Comparison of ENCODE assay signal across 19 mouse cellular contexts in the genomic region with DNA sequence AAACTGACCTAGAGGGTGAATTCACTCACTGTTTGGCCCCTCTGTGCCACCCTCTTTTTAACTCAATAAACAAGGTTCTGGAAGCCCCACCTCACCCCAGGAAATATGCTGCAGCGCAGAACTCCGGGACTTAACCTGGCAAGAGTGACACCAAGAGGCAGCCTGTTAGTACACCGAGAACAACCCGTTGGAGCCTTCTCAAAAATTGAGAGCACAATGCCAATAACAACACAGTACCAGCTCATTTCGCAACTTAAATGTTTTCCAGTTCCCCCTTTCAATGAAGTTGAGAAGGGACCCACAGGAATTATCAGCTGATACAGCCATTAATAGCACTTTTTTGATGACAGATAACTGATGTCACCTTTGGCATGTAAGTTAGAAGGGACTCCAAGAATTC. TPM values are rescaled to one million over a fixed set of nuclear protein-coding genes. Genes with fewer than 3 reads are reported as not detected.
DNase-seq lines count a peak whose midpoint lies in the region; ATAC-seq and TF ChIP-seq lines count a peak whose summit lies in the region.
"Had no signal": no experiment of that assay in that cellular context is flagged by ENCODE, and none has a peak within 500 bp of the region (broad histone marks: within the 10 kb centered on the region; RNA-seq: fewer than 3 reads in every experiment).

No protein-coding gene starts in this region.

- ATAC-seq in hindbrain, embryonic 11.5 days (ENCODE audit: low FRiP score) = no peak
- ATAC-seq: forebrain, embryonic 14.5 days; intestine, embryonic 15.5 days; liver, postnatal 0 days had no signal

- no peaks in the 10 kb centered on the region for H3K9me3 ChIP-seq in heart, embryonic 10.5 days
- H3K9me3 ChIP-seq in hindbrain, embryonic 11.5 days (ENCODE audit: control insufficient read depth, low read length) = no peaks in the 10 kb centered on the region
- H3K9me3 ChIP-seq: embryonic facial prominence, embryonic 15.5 days; hindbrain, embryonic 12.5 days; intestine, embryonic 15.5 days; limb, embryonic 12.5 days; megakaryocyte, embryonic 14.5 days had no signal

- H3K4me3 ChIP-seq in heart, embryonic 10.5 days = no peak overlapping the region
- no peak overlapping the region for H3K4me3 ChIP-seq in C2C12 (ENCODE audit: insufficient read depth, poor library complexity, severe bottlenecking)
- no peak overlapping the region for H3K4me3 ChIP-seq in hindbrain, embryonic 11.5 days (ENCODE audit: low read depth, low read length)
- H3K4me3 ChIP-seq: embryonic facial prominence, embryonic 15.5 days; hindbrain, embryonic 12.5 days; intestine, embryonic 15.5 days; limb, embryonic 12.5 days; megakaryocyte, embryonic 14.5 days had no signal

- H3K27ac ChIP-seq in heart, embryonic 10.5 days = no peak overlapping the region
- no peak overlapping the region for H3K27ac ChIP-seq in hindbrain, embryonic 11.5 days (ENCODE audit: low read depth, low read length)
- H3K27ac ChIP-seq: embryonic facial prominence, embryonic 15.5 days; hindbrain, embryonic 12.5 days; intestine, embryonic 15.5 days had no signal

- no peaks in the 10 kb centered on the region for H3K36me3 ChIP-seq in heart, embryonic 10.5 days
- H3K36me3 ChIP-seq in C2C12 (ENCODE audit: control insufficient read depth, insufficient read depth) = no peaks in the 10 kb centered on the region
- H3K36me3 ChIP-seq in hindbrain, embryonic 11.5 days (ENCODE audit: control insufficient read depth, insufficient read depth, low read length) = no peaks in the 10 kb centered on the region
- H3K36me3 ChIP-seq: embryonic facial prominence, embryonic 15.5 days; hindbrain, embryonic 12.5 days; intestine, embryonic 15.5 days; limb, embryonic 12.5 days had no signal

- no peak overlapping the region for H3ac ChIP-seq in C2C12 (ENCODE audit: control insufficient read depth, insufficient read length, low read depth)

- H3K4me2 ChIP-seq in hindbrain, embryonic 11.5 days (replicated peaks; ENCODE audit: low read depth, low read length) = no peak overlapping the region
- H3K4me2 ChIP-seq: embryonic facial prominence, embryonic 15.5 days; hindbrain, embryonic 12.5 days; intestine, embryonic 15.5 days; limb, embryonic 12.5 days had no signal

- H3K9ac ChIP-seq in hindbrain, embryonic 11.5 days (ENCODE audit: low read depth, low read length) = no peak overlapping the region
- H3K9ac ChIP-seq: embryonic facial prominence, embryonic 15.5 days; hindbrain, embryonic 12.5 days; intestine, embryonic 15.5 days; limb, embryonic 12.5 days; liver, postnatal 0 days had no signal

- intact Hi-C loops in heart, postnatal 10 days (cut with DNase I) = no loop called here

- WGBS in heart, embryonic 10.5 days = 78% methylated on average over 5 of the region's 5 CpGs
- 88% methylated on average over 5 of the region's 5 CpGs for WGBS in hindbrain, embryonic 11.5 days

- TF ChIP-seq CTCF in C2C12 (IDR thresholded peaks at IDR 0.05; ENCODE audit: control insufficient read depth, insufficient read depth, insufficient read length) = no peak

- H3K79me2 ChIP-seq in C2C12 (ENCODE audit: control insufficient read depth, insufficient read depth) = no peaks in the 10 kb centered on the region

- no peaks in the 10 kb centered on the region for H3K27me3 ChIP-seq in heart, embryonic 10.5 days (ENCODE audit: insufficient read depth, poor library complexity, severe bottlenecking)
- no peaks in the 10 kb centered on the region for H3K27me3 ChIP-seq in C2C12 (ENCODE audit: control insufficient read depth, insufficient read depth, insufficient read length)
- H3K27me3 ChIP-seq in hindbrain, embryonic 11.5 days (ENCODE audit: control insufficient read depth, insufficient read depth, low read length) = no peaks in the 10 kb centered on the region
- H3K27me3 ChIP-seq: embryonic facial prominence, embryonic 15.5 days; hindbrain, embryonic 12.5 days; intestine, embryonic 15.5 days; limb, embryonic 12.5 days had no signal

- no peaks in the 10 kb centered on the region for H3K4me1 ChIP-seq in heart, embryonic 10.5 days
- no peaks in the 10 kb centered on the region for H3K4me1 ChIP-seq in hindbrain, embryonic 11.5 days (replicated peaks; ENCODE audit: control insufficient read depth, insufficient read depth, low read length)
- H3K4me1 ChIP-seq: hindbrain, embryonic 12.5 days; megakaryocyte, embryonic 14.5 days had no signal

- DNase-seq in adrenal gland, postnatal 10 days = peak; percentile 45
- DNase-seq in adrenal gland, postnatal 4 days (ENCODE audit: low spot score in 2 of 2) = no peak
- peak; percentile 31 to 33 for DNase-seq in heart, postnatal 10 days
- DNase-seq in heart, embryonic 10.5 days (ENCODE audit: low spot score) = no peak
- peak; percentile 73 for DNase-seq in cerebellum, adult 9-11 months
- DNase-seq in hindbrain, embryonic 11.5 days (ENCODE audit: low spot score) = no peak
- DNase-seq in thymus, postnatal 4 days = no peak
- DNase-seq: gastrocnemius, postnatal 14 days; kidney, postnatal 10 days; liver, postnatal 0 days; right cerebral cortex, adult 18-20 months had no signal

- H3K79me3 ChIP-seq in C2C12 (ENCODE audit: low read depth) = no peaks in the 10 kb centered on the region

TF ChIP-seq in C2C12, 6 proteins besides CTCF, POLR2A, EP300 and RAD21:
- no peak for TF ChIP-seq MYOD1 (IDR thresholded peaks at IDR 0.05; ENCODE audit: control insufficient read depth, insufficient read length, low read depth)
- peak; percentile 1 for TF ChIP-seq CEBPB (IDR thresholded peaks at IDR 0.05; ENCODE audit: low read depth)
- no peak for TF ChIP-seq MYOG (IDR thresholded peaks at IDR 0.05; ENCODE audit: control insufficient read depth, extremely low read depth, insufficient read length)
- TF ChIP-seq USF1 (IDR thresholded peaks at IDR 0.05; ENCODE audit: low read depth) = no peak

RNA-seq across cellular contexts. Expression of a gene that starts 38.3 kb away (rescaled TPM):
- total RNA-seq in adrenal gland, postnatal 10 days (2021) = 10 to 100 TPM; 15.6 to 28.3 TPM
- total RNA-seq in adrenal gland, postnatal 4 days (2021) = 10 to 100 TPM; 12.8 to 14.5 TPM
- total RNA-seq in heart, postnatal 10 days (2021) = 10 to 100 TPM; 11.0 to 12.1 TPM
- polyA plus RNA-seq in heart, embryonic 10.5 days (2016; fragmentation: Nextera tagmentation; extraction: Ambion mirVana) = 1.8 and 3.4 TPM in 2 replicates
- 0.73 TPM for polyA plus RNA-seq in C2C12 (2012; fragmentation: generic; extraction: Trizol)
- polyA plus RNA-seq in hindbrain, embryonic 11.5 days (2014; fragmentation: Nextera tagmentation; extraction: Ambion mirVana) = 2.2 and 4.4 TPM in 2 replicates
- total RNA-seq: neutrophil, adult 5-6 weeks had no signal

Comparison
In these comparisons a context has a peak if more than half of its experiments do, and no peak if none do; other contexts are left out.
1. DNase-seq: peak in adrenal gland, postnatal 10 days (single experiment), heart, postnatal 10 days (2 of 2) and cerebellum, adult 9-11 months (single experiment); none in adrenal gland, postnatal 4 days (0 of 2), heart, embryonic 10.5 days (single experiment), hindbrain, embryonic 11.5 days (single experiment) and thymus, postnatal 4 days (single experiment).